Mouse (Mus musculus): Measurements from ENCODE around the gene Rell1. TPM values are rescaled to one million over a fixed set of nuclear protein-coding genes. Genes with fewer than 3 reads are reported as not detected.

Rell1 gene
- 9.2 and 9.9 TPM in 2 replicates for polyA plus RNA-seq (2012; rRNA removed)

DNA sequence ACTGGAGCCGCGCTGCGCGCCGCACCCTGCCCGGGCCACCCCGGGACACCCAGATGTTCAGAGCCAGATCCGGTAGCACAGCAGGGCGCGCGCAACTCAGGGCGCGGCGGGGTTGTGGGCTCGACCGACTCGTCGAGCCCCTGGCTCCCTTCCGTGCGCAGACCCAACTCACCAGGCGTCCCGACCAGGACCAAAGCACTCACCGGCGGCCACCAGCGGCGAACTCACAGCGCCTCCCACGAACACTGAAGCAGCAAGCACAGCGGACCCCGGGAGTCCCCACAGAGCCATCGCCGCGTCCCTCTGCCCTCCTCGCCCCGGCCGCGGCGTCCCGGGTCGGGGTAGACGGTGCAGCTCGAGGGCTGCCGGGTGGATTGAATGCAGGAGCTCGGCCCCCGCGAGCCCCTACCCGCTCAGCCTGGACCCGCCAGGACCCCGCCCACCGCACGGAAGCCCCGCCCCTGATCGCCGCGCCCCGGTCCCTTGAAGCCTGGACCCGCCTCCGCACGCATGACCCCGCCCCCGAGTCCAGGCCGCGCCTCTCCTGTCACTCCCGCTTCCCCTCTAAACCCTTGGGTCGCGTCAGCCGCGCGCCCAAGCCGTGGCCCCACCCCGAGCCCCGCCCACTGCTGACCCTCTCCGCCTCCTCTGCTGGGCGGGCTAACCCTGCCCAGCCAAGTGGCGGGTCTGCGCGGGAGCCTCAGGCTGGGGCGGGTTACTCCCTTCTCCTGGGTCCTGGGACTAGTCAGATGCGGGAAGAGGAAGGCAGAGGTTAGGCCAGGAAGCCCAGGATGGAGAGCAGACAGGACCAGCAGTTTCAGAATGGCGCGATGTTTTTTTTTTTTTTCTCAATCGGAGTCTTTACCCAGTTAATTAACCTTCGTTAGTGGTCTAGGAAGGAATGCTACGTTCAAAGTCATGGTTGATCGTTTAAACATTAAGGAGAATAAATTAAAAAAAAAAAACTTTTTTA, at the start of gene Rell1:
Gene Rell1, minus strand, starts transcription at position 455 of the 973 bp plus-strand sequence.
- DNase-seq (ENCODE audit: extremely low spot score in 1 of 2, low spot score in 1 of 2), result peak; percentile 83 to 92

DNA sequence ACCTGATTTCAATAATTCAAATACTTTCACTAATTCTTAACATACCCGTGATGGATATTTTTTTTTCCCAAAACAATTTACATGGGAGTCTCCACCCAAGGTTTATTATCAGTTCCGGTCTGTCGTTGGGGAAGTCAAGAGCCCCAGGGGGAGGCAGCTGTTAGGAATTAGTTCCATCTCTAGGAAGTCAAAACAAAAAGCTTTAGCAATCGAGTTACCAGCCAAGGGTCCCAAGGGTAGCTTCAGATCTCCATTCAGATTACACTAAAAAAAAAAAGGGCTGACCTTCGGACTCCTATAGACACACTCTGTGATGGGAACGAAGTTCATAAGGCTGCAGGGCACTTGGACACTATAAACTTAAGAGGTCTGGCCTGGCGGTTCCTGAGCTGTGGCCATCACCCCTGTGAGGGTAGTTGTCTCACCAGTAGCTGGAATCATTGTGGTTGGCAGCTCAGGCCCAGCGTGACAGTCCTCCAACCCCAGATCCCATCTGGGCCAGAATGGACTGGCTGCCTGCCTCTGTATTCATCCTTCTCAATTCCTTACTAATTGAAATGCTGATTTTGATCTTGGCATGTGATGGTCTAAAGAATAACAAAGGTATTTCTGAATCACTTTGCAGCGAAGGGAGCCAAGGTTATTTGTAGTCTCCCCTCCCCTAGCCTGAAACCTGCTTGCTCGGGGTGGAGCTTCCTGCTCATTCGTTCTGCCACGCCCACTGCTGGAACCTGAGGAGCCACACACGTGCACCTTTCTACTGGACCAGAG, 44.1 kb upstream of the Rell1 start:
- no peak for DNase-seq (ENCODE audit: extremely low spot score in 1 of 2, low spot score in 1 of 2)

DNA sequence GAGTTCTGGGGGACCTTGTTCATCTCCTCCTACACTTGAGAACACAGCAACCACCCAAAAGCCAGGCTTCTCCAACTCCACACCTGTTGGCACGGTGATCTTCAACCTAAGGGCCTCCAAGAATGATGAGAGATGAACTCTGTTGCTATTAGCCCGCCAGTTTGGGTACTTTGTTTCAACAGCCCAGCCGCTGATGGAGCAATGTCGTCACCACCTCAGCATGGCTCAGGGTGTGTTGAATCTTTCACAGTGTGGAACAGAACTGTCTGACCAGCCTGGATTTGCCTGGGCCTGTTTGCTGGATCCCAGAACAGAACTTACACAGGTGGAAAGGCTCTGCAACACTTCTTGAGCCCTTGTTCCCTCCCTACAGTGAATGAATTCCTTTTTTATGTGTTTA, 37.9 kb upstream of the Rell1 start:
- no peak for DNase-seq (ENCODE audit: extremely low spot score in 1 of 2, low spot score in 1 of 2)

DNA sequence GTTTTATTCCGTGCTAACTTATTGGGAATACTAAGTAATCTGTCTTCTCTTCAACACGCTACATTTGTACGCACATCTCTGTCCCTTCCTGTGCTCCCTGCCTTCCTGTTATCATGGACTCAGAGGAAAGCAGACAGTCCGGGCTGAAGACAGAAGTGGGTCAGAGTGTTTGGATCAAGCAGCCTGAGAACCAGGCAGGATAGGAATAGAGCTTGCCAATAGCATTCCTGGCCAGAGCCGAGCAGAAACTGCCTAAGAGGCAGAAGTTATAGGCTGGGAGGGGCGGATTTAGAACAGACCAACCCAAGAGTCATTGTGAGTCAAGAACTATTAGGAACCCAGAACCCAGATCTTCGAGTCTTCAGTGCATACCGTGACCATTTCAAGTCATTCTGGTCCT, 34.6 kb upstream of the Rell1 start:
- no peak for DNase-seq (ENCODE audit: extremely low spot score in 1 of 2, low spot score in 1 of 2)

DNA sequence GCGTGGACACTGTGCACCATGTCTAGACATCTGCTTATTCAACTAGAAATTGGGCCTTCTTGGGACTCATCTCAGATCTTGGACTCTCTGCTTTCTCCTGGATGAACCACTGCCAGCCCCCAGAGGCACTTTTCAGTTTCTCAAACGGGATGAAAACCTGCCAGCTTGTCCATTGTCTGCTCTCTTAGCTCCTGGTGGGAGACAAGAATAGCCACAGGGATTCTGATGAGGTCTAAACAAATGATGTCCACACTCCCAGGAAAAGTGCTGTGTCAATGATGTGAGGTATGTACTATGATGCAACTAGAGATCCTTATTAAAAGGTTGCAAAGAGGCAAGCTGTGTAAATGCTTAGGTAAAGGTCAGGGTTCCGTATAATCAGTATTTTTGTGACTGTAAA, 25.2 kb upstream of the Rell1 start:
- no peak for DNase-seq (ENCODE audit: extremely low spot score in 1 of 2, low spot score in 1 of 2)

DNA sequence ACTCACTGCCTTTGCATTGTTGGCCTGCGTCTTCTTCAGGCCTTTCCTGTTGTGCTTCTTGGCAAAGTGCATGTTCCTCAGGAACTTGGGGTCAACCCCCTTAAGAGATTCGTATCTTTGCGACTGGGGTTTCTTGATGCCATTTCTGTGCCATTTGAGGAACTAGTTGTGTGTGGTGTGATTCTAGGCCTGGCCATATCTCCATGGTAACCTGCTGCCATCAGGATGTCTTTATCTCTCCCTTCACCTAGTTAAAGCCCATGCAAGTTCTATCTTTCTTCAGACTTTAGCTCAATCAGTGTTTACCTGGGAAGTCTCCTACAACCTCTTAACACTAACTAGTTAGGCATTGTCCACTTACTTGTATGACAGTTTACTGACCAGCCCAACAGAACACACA, 22.0 kb upstream of the Rell1 start:
- DNase-seq (ENCODE audit: extremely low spot score in 1 of 2, low spot score in 1 of 2), result no peak

DNA sequence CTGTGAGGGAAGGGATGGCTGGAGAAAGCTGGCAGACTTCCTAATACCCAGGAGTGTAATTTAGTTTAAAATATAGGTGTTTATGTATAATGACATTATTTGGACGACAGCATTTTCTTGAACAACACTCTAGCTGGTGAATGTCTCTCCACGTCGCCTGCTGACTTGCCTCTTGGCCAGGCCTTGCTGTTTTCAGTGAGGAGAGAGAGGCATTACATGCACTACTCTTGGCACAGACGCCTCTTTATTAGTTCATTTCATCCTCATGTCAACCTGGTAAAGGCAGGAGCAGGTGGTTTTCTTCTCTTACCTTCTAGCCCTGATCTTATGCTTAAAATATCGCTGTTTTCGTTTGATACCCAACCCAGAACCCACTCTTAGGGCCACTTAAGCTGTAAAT, 17.6 kb upstream of the Rell1 start:
- no peak for DNase-seq (ENCODE audit: extremely low spot score in 1 of 2, low spot score in 1 of 2)

DNA sequence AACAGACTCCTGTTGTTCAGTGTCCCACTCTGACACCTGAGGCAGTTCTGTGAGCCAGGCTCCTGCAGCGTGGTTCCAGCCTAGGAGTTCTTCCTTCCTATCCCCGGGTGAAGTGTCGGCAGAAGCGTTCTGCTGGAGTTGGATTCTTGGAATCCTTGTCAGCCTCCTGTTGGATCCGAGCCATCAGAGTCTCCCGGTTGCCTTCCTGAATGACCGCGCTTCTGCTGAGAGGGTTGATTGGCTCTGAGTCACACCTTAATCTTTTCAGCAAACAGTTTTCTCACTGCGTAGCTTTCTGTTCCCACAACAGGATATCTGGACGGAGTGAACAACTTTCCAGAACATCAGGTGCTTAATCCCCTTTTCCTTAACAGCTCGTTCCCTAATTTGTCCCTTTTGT, 13.6 kb upstream of the Rell1 start:
- DNase-seq (ENCODE audit: extremely low spot score in 1 of 2, low spot score in 1 of 2), result no peak

DNA sequence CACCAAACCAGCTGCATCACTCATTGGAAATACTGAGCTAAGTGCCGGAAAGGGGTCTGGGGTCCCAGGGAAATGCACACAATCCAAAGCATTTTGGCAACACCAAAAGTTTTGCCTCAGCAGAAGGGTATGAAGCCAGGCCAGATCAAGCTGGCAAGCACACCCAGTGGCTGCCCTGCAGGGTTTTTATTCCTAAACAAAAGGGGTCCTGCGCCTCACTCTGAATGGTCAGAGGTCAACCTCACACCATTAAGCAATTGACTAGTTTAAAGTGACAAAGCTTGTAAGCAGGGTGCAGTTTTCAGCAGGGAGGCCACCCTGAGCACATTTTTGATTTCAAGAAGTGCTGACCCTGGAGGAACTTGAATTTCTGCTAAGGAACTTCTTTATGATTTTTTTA, 2.3 kb upstream of the Rell1 start:
- DNase-seq (ENCODE audit: extremely low spot score in 1 of 2, low spot score in 1 of 2), result no peak

DNA sequence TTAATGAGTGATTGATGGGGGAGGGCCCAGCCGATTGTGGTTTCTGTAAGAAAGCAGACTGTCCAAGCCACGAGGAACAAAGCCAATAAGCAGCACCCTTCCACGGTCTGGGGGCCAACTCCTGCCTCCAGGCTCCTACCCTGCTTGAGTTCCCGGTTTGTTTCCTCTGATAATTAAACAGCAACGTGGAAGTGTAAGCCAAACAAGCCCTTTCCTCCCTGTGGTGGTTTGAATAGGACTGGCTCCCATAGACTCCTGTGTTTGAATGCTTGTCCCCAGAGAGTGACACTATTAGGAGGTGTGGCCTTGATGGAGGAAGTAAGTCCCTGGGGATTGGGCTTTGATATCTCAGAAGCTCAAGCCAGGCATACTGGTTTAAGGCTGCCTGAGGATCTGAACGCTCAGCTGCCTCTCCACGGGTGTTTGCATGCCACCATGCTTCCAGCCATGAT, 1.6 kb upstream of the Rell1 start:
- no peak for DNase-seq (ENCODE audit: extremely low spot score in 1 of 2, low spot score in 1 of 2)

DNA sequence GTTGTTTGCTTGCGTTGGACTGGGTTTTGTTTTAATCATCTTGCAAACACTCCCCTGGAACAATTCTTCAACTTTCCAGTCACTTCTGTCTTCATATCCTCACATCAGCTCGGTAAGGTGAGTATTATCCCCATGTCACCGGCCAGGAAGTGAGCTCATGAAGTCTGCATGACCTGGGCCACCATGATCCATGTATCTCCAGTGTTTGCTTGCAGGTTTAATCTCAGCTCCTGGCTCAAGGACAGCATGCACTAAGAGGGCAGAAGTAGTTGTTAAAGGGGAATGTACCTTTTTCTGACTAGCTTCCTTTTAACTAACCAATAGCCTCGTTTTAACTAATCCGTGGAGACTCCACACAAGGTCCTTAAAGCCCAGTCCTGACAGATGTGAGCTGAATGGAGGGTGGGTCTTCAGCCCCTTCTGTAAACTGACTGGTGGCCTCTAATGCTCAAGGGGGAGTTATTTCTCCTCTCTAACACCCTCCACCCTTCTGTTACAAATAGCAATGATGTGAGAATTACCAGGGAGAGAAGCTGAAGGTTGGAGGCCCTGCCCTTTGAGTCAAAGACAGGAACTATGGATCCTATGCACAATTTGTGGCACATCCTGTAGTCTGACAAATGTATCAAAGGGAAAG, 897 bp upstream of the Rell1 start:
- DNase-seq (ENCODE audit: extremely low spot score in 1 of 2, low spot score in 1 of 2), result no peak

DNA sequence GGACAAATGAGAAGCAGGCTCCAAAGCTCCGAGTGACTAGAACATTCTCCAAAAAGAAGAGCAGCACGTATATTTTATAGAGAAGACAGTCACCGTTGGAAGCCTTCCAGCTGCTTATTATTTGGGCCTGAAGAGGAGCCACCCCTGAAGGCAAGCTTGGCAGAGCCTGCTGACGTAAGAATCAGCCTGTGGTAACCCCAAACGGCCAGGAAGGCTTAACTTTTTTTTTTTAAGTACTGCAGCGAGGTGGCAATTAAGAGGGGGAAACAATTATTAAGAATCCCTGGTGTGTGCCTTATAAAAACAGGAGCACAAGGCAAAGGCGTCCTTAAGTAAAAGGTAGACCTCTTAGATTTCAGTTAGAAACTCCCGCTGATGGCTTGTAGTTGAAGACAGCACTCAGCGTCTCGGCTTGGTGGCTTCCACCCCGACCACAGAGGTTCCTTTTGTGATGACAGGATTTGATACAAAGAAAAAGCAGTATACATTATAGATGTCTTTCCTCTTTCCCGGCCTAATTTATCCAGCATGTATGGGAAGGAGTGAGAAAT, 1.0 kb downstream of the Rell1 start:
- no peak for DNase-seq (ENCODE audit: extremely low spot score in 1 of 2, low spot score in 1 of 2)

DNA sequence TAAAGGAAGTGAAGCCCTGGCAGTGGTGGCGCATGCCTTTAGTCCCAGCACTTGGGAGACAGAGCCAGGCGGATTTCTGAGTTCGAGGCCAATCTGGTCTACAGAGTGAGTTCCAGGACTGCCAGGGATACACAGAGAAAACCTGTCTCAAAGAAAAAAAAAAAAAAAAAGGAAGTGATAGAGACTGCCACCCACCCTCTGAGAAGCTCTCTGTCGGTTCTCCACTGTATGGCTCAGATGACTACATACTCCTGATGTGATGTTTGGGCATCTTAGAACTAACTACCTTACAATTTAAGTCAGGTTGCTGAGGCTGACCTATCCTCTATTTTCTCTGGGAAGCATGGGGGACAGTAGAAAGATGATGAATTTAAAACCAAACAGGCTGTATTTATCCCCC, 2.3 kb downstream of the Rell1 start:
- DNase-seq (ENCODE audit: extremely low spot score in 1 of 2, low spot score in 1 of 2), result no peak

DNA sequence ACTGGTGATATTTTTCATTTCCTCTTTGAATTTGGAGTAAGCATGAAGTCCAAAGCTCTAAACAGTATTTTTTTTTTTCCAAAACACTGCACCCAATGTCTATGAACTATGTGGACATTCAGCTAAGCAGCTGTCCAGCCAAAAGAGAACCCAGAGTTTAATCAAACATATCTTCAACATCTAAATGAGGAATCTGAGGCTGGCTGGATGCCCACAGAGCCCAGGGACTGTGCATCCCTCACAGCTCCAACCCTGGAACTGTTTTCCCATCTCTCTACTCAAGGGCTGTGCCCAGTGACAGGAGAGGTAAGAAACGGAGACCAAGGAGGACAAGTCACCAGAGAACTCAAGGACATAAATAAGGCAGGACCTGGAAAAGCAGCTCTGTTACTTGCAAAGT, 2.8 kb downstream of the Rell1 start:
- DNase-seq (ENCODE audit: extremely low spot score in 1 of 2, low spot score in 1 of 2), result no peak

DNA sequence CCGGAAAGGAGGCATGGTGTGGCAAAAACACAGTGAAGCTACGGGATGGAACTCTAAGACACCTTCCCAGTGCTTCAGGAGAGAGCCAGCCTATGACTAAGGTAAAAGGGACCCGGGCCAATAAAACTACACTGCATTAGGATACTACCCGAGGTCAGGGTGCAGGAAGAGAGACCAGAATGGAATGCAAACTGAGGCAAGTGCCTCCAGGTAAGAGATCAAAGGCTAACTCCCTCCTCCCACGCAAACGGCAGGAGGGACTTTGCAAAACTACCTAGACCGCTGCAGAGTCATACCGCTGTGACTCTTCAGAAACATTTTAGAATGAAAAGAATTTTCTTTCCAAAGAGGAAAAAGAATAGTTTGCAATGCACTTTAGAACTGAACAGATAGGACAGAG, 4.1 kb downstream of the Rell1 start:
- no peak for DNase-seq (ENCODE audit: extremely low spot score in 1 of 2, low spot score in 1 of 2)

DNA sequence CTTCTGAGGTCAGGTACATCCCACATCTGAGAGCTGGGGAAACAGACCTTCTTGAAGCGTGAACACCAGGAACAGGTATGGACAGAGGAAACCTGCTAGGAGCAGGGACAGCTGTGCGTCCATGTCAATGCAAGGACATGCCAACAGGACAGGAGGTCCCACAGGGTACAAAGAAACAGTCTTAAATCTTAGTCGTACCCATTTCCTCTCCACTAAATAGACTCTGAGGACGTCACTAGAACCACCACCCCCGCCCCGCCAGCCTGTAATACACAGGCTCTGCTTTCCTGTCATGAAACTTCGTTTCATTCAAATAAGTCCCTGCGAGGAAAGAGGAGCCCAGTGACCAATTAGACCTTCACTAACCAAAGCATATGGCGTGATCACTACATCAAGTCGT, 7.0 kb downstream of the Rell1 start:
- no peak for DNase-seq (ENCODE audit: extremely low spot score in 1 of 2, low spot score in 1 of 2)

DNA sequence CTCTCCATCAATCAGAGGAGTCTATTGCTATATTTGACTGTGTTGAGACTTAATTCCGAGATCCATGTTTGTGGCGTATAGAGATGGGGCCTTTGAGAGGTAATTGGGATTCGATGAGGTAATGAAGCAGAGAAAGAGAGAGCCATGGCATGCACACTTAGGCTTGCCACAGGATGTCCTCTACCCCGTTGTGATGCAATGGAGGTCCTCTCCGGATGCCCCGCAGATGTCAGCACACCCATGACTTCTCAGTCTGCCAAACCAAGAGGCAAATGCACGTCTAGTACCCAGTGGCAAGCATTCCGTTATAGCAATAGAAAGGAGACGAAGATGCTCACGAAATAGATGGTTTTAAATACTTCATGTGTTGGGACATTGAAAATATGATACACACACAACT, 8.1 kb downstream of the Rell1 start:
- DNase-seq (ENCODE audit: extremely low spot score in 1 of 2, low spot score in 1 of 2), result no peak

DNA sequence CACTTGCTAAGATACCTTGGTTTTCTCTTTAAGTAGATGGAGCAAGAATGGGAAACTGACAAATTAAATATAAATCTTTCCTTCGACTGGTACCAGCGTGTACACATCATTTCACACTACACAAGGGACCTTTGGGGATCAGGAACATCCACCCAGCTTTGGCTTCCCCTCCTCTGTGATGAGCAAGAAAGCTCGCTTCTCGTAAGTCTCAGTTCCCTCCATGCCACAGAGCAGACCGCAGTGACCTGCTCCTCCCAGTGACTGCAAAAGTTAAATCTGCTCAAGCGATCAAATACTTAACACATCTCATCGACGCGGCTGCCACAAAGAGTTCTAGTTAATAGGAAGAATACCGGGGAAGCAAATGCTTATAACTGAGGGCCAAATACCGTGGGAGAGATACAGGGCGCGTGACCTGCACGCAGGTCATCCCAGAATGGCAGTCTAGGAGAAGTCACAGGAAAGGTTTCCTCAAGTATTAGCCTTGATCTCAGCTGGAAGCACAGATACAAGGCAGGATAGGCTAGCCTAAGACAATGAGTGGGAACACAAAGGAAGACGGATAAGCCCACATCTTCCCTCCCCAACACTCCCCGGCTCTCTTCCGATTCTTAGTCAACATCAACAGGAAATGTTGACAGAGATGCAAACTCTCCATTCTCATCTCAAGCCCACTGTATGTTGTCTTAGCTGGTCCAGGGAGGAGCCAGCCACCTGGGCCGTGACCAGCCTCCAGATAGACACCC, 9.6 kb downstream of the Rell1 start:
- DNase-seq (ENCODE audit: extremely low spot score in 1 of 2, low spot score in 1 of 2), result no peak

DNA sequence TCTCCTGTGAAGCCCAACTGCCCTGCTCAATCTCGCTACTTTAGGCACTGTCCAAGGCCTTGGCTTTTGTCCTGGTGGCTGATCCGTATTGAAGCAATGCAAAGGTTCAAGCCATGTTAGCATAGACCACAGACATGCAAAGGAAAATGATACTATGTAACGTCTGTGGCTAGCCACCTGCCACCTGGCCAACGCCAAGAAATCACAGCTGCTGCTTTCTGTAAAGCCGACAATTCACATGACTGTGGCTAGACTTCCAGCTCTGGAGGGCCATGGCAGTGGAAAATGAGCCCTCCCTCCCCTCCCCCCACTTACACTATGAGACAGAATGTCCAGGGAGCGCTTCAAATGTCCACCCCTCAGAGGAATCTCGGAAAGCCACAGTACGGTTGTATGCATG, 11.1 kb downstream of the Rell1 start:
- no peak for DNase-seq (ENCODE audit: extremely low spot score in 1 of 2, low spot score in 1 of 2)

DNA sequence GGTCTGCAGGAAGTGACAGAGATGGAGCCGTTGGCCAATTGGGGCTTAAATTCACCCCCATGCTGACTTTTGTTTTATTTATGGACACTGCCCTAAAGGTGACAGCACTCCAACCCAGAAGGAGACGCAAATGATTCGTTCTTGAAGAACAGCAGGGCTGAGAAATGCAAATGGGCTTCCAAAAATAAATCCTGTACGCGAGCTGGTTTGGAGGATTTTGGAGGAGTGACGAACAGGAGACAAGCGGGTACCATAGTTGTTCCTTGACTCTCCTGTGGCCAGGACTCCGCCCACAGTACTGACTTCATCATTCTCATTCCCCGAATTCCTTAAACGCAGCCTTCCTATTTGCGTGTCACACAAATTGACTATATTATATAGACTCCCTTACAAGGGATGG, 12.3 kb downstream of the Rell1 start:
- DNase-seq (ENCODE audit: extremely low spot score in 1 of 2, low spot score in 1 of 2), result peak in 1 of 2 experiments; percentile 28
